Mouse (Mus musculus) mesoderm, embryonic 11.5 days (tissue): ENCODE results near the gene Ffar1.

Experiments
- DNase-seq: peaks from one replicate; pipeline ENCODE4 v3.0.0-alpha.2; 2012; ENCODE audit warnings: low read depth, low spot score

Gene Ffar1

GRCm38 (mm10) chr7:30861464-30861863 is at the start of gene Ffar1:
Gene Ffar1, minus strand, starts transcription at chr7:30861564.
- DNase-seq = no peak

GRCm38 (mm10) chr7:30909773-30910172 is 48.4 kb upstream of the Ffar1 start:
- DNase-seq = no peak

GRCm38 (mm10) chr7:30908992-30909431 is 47.6 kb upstream of the Ffar1 start:
- DNase-seq = no peak

GRCm38 (mm10) chr7:30908277-30908991 is 47.1 kb upstream of the Ffar1 start:
- peak; percentile 68 for DNase-seq

- no peak for DNase-seq
Observed at GRCm38 (mm10) chr7:30904042-30904441, 42.7 kb upstream of the Ffar1 start.

GRCm38 (mm10) chr7:30895217-30895616 is 33.9 kb upstream of the Ffar1 start:
- no peak for DNase-seq

GRCm38 (mm10) chr7:30892515-30892914 is 31.2 kb upstream of the Ffar1 start:
- no peak for DNase-seq

- DNase-seq = no peak
Observed at GRCm38 (mm10) chr7:30891746-30892145, 30.4 kb upstream of the Ffar1 start.

GRCm38 (mm10) chr7:30890681-30891080 is 29.3 kb upstream of the Ffar1 start:
- DNase-seq = no peak

GRCm38 (mm10) chr7:30888786-30889185 is 27.4 kb upstream of the Ffar1 start:
- no peak for DNase-seq

GRCm38 (mm10) chr7:30887568-30888188 is 26.3 kb upstream of the Ffar1 start:
- DNase-seq = no peak

GRCm38 (mm10) chr7:30886852-30887251 is 25.5 kb upstream of the Ffar1 start:
- no peak for DNase-seq

- no peak for DNase-seq
Observed at GRCm38 (mm10) chr7:30884047-30884446, 22.7 kb upstream of the Ffar1 start.

- no peak for DNase-seq
Observed at GRCm38 (mm10) chr7:30881367-30881766, 20.0 kb upstream of the Ffar1 start.

GRCm38 (mm10) chr7:30880176-30880575 is 18.8 kb upstream of the Ffar1 start, which contains the start of gene Cd22:
Gene Cd22, minus strand, starts transcription at chr7:30880342.
- DNase-seq = no peak

GRCm38 (mm10) chr7:30878950-30879349 is 17.6 kb upstream of the Ffar1 start:
- DNase-seq = no peak

- DNase-seq = peak; percentile 74
Observed at GRCm38 (mm10) chr7:30873083-30873482, 11.7 kb upstream of the Ffar1 start.

GRCm38 (mm10) chr7:30863386-30863785 is 2.0 kb upstream of the Ffar1 start:
- no peak for DNase-seq

GRCm38 (mm10) chr7:30859635-30860402 is 1.5 kb downstream of the Ffar1 start:
- peak; percentile 75 for DNase-seq

- peak; percentile 73 for DNase-seq
Observed at GRCm38 (mm10) chr7:30859290-30859634, 2.1 kb downstream of the Ffar1 start.

- DNase-seq = no peak
Observed at GRCm38 (mm10) chr7:30857746-30858145, 3.6 kb downstream of the Ffar1 start.

- no peak for DNase-seq
Observed at GRCm38 (mm10) chr7:30856078-30856477, 5.3 kb downstream of the Ffar1 start, which contains the start of gene Ffar3. Gene Ffar3, minus strand, starts transcription at chr7:30856178.
